Mouse (Mus musculus) lung, postnatal 0 days (tissue): ENCODE measurements at regions not wholly inside any gene's neighbourhood (a gene's known extent, or its start where the extent isn't known, plus 50 kb on each side); places are given as distances from the start of the nearest gene placed in this dataset.

Experiments
- ATAC-seq: fragments of 200-750 bp; cut with Nextera tagmentation; 2 replicates; pipeline ENCODE4 v1.8.0; 2017; ENCODE audit warnings: moderate library complexity
- DNase-seq: peaks from one replicate; pipeline ENCODE4 v3.0.0-alpha.2; 2016; ENCODE audit warnings: low spot score
- H3K27ac ChIP-seq: fragments of 300-500 bp; sonication (generic); 2 replicates; pipeline ENCODE4 v1.5.1; 2014; ENCODE audit warnings: antibody characterized with exemption, mild to moderate bottlenecking, low read length, mixed read lengths
- H3K27me3 ChIP-seq: fragments of 300-500 bp; sonication (generic); replicated peaks from 2 replicates; pipeline ENCODE4 v1.6.1; 2014; ENCODE audit warnings: low read length, mixed read lengths; ENCODE audit not compliant: insufficient read depth
- H3K36me3 ChIP-seq: fragments of 300-500 bp; sonication (generic); 2 replicates; pipeline ENCODE4 v1.6.1; 2014; ENCODE audit warnings: low read length, mixed read lengths; ENCODE audit not compliant: insufficient read depth
- H3K4me1 ChIP-seq: fragments of 300-500 bp; sonication (generic); 2 replicates; pipeline ENCODE4 v1.6.1; 2014; ENCODE audit warnings: antibody characterized with exemption, low read depth, low read length, mixed read lengths; ENCODE audit not compliant: insufficient read depth
- H3K4me2 ChIP-seq: fragments of 300-500 bp; sonication (generic); replicated peaks from 2 replicates; pipeline ENCODE4 v1.6.1; 2014; ENCODE audit warnings: low read depth, mild to moderate bottlenecking, low read length, moderate library complexity, mixed read lengths
- H3K4me3 ChIP-seq: fragments of 300-500 bp; sonication (generic); 2 replicates; pipeline ENCODE4 v1.5.1; 2014; ENCODE audit warnings: low read depth, low read length
- H3K9ac ChIP-seq: fragments of 300-500 bp; sonication (generic); replicated peaks from 2 replicates; pipeline ENCODE4 v1.6.1; 2014; ENCODE audit warnings: low read depth, mild to moderate bottlenecking
- H3K9me3 ChIP-seq: fragments of 300-500 bp; sonication (generic); 2 replicates; pipeline ENCODE4 v1.6.1; 2016; ENCODE audit warnings: low read length, mixed read lengths
- CTCF ChIP-seq: IDR thresholded peaks from 2 replicates; pipeline ENCODE4 v1.5.1; 2016; ENCODE audit warnings: antibody characterized with exemption, mild to moderate bottlenecking
- EP300 ChIP-seq: IDR thresholded peaks from 2 replicates; pipeline ENCODE4 v1.6.1; 2016; ENCODE audit warnings: antibody characterized with exemption, mild to moderate bottlenecking, control low read depth
- WGBS: fragments of 180-500 bp; shearing (Covaris S2); extraction: QIAGEN DNeasy Blood & Tissue Kit; methylation state at CpG from one replicate; pipeline ENCODE4 v1.1.7; 2014; 5-methylcytosine and 5-hydroxymethylcytosine counted together

DNA sequence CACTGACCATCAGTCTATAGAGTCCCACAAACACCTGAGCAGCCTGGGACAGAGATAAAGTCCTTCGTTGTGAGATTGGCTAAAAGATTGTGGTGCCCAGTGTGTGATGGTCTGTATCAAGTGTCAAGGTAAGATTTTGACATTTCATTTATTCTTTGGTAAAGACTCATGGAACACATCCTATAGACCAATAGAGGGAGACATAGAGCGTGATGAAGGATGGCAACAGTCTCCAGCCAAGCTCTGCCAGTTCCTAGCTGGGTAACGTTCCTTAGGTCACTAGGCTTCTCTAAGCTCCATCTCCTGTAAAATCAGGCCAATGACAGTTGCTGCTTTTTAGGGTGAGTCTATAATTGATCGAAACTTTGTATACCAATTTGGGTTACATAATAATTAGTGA is 526.0 kb downstream of the Grin2a start:
- ATAC-seq (no peak), DNase-seq (no peak)
- no peaks in the 10 kb centered on the region for H3K9me3 ChIP-seq

DNA sequence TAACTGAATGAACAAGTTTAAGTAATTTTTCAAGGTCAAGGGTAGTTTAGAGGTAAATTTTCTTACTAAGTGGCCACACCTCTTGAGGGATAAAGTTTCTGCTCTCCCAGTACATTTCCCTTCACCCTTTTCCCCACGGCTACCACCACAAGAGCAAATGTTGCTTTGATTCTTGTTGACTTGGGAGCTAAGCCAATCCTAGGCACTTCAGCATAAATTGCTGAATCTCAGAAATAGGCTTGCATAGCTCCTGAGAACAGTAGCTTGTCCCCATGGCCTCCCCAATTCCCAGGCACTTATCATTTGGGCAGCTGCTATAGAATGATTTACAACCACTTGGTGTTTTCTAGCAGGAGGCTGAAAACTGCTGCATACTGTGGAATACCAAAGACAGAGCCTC is 510.1 kb downstream of the Grin2a start:
- peak; percentile 54; the same call in 1 of the 2 replicates for ATAC-seq
- Histone ChIP-seq H3K27ac (no peak overlapping the region), H3K9ac (no peak overlapping the region), H3K4me3 (no peak overlapping the region), H3K4me1 (no peaks in the 10 kb centered on the region), H3K36me3 (no peaks in the 10 kb centered on the region), H3K9me3 (no peaks in the 10 kb centered on the region), H3K4me2 (no peak overlapping the region), H3K27me3 (no peaks in the 10 kb centered on the region)
- 29% methylated on average over 1 of the region's 1 CpGs for WGBS
- TF ChIP-seq CTCF = no peak
- DNase-seq = peak; percentile 45

More for the DNA sequence above, 526.0 kb downstream of the Grin2a start:
- no peaks in the 10 kb centered on the region for H3K4me1 ChIP-seq
- H3K27ac ChIP-seq = no peak overlapping the region
- no peak overlapping the region for H3K9ac ChIP-seq
- no peaks in the 10 kb centered on the region for H3K36me3 ChIP-seq
- no peaks in the 10 kb centered on the region for H3K27me3 ChIP-seq
- H3K4me3 ChIP-seq = no peak overlapping the region
- WGBS = 57% methylated on average over 4 of the region's 4 CpGs
- peak; percentile 40 for TF ChIP-seq CTCF
- TF ChIP-seq EP300 = no peak
- no peak overlapping the region for H3K4me2 ChIP-seq

DNA sequence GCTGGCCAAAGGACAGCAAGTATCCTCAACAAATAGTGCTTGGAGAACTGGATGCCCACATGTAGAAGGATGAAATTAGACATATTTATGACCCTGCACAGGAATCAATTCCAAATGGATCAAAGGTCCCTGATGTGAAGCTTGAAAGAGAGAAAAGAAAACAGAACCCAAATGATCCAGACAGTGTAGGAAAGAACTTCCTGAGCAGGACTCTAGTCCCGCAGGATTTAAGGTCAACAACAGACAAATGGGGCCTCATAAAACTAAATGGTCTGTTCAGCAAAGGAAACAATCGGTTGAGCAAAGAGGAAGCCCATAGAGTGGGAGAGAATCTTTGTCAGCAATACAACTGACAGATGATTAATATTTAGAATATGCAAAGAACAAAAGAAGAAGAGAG is 497.1 kb downstream of the Grin2a start:
- no peak for TF ChIP-seq EP300
- no peak for TF ChIP-seq CTCF
- ATAC-seq (no peak), DNase-seq (no peak)
- no peak overlapping the region for H3K27ac ChIP-seq
- no peaks in the 10 kb centered on the region for H3K9me3 ChIP-seq
- no peak overlapping the region for H3K9ac ChIP-seq
- 60% methylated on average over 2 of the region's 2 CpGs for WGBS
- H3K27me3 ChIP-seq = no peaks in the 10 kb centered on the region
- no peak overlapping the region for H3K4me3 ChIP-seq
- no peaks in the 10 kb centered on the region for H3K4me1 ChIP-seq
- no peak overlapping the region for H3K4me2 ChIP-seq
- no peaks in the 10 kb centered on the region for H3K36me3 ChIP-seq

DNA sequence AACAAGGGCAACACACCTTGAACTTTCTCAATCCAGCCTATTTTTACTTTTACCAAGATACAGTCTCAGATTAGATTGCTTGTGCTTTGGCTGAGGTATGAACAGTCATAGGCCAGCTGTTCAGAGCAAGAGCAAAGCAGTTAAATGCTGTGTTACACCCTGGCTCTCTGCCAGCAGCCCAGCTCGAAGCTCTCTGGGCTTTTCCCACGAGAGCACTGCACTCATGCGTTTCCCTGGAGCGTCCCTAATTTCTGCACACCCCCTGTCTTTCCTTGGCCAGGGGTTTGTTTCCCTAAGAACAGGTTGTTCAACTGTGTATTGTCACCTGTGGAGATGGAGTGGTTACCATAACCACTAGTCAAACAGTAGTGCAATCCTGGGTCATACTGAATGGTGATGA is 493.6 kb downstream of the Grin2a start:
- TF ChIP-seq EP300 (no peak), CTCF (no peak)
- H3K36me3 ChIP-seq = no peaks in the 10 kb centered on the region
- H3K4me3 ChIP-seq = no peak overlapping the region
- no peak overlapping the region for H3K9ac ChIP-seq
- H3K9me3 ChIP-seq = no peaks in the 10 kb centered on the region
- WGBS = 21% methylated on average over 4 of the region's 4 CpGs
- H3K27me3 ChIP-seq = no peaks in the 10 kb centered on the region
- no peak overlapping the region for H3K27ac ChIP-seq
- no peak overlapping the region for H3K4me2 ChIP-seq
- H3K4me1 ChIP-seq = no peaks in the 10 kb centered on the region
- peak; percentile 75 for ATAC-seq
- peak; percentile 73 for DNase-seq

DNA sequence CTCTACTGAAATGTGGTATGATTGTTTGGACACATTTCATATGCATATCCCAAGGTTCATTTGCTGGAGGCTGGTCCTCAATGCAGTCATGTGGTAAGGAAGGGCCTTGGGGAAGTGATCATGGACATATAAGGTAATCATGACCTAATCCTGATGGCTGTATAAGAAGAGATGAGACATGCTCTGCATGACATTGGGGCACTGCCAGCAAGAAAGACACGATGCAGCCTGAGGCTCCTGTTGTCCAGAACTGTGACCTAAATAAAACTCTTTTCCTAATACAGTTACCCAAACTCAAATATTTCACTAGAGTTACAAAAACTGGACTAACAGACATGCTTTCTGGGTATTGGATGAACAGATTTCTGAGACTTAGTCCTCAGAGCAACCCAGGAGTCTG is 485.7 kb downstream of the Grin2a start:
- WGBS = 66% methylated on average over 1 of the region's 1 CpGs
- Histone ChIP-seq H3K4me2 (no peak overlapping the region), H3K9me3 (no peaks in the 10 kb centered on the region), H3K27me3 (no peaks in the 10 kb centered on the region), H3K36me3 (no peaks in the 10 kb centered on the region), H3K9ac (no peak overlapping the region), H3K27ac (no peak overlapping the region), H3K4me3 (no peak overlapping the region), H3K4me1 (no peaks in the 10 kb centered on the region)
- TF ChIP-seq EP300 = no peak
- TF ChIP-seq CTCF = no peak
- DNase-seq = no peak
- no peak for ATAC-seq

DNA sequence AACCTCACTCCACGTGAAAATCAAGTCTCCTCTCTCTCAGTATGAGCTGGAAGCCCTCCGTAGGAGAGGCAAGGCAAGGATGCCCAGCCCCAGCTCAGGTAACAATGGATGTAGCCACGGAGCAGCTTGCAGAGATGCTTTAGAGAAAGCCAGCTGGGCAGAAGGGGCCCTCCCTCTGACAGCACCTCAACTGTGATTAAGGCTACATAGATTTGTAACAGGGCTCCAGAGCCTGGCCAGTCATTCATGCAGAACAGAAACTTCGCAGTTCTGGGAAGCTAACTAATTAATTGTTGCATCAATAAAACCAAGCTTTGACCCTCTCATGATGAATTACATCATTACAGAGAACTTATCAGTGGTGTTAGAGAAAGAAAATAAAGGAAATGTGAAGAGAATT is 480.8 kb downstream of the Grin2a start:
- WGBS = 52% methylated on average over 4 of the region's 4 CpGs
- Histone ChIP-seq H3K36me3 (no peaks in the 10 kb centered on the region), H3K27ac (no peak overlapping the region), H3K4me2 (no peak overlapping the region), H3K9ac (no peak overlapping the region), H3K9me3 (no peaks in the 10 kb centered on the region), H3K27me3 (no peaks in the 10 kb centered on the region), H3K4me3 (no peak overlapping the region), H3K4me1 (no peaks in the 10 kb centered on the region)
- DNase-seq = no peak
- TF ChIP-seq CTCF (no peak), EP300 (no peak)
- no peak for ATAC-seq
